Mouse (Mus musculus) testis, adult 2 months (tissue): ENCODE measurements around the gene Olfr1317.

Source experiments
- CTCF ChIP-seq: fragments of 200-500 bp; IDR thresholded peaks from 2 replicates; pipeline ENCODE4 v1.5.1; 2012; ENCODE audit warnings: low read depth, mild to moderate bottlenecking, inconsistent platforms, low read length, moderate library complexity; ENCODE audit not compliant: control insufficient read depth, insufficient read depth, insufficient replicate concordance
- POLR2A ChIP-seq: fragments of 200-500 bp; IDR thresholded peaks from 2 replicates; pipeline ENCODE4 v1.6.1; 2012; ENCODE audit warnings: low read depth, mild to moderate bottlenecking, inconsistent platforms, low read length, moderate library complexity; ENCODE audit not compliant: control insufficient read depth

DNA sequence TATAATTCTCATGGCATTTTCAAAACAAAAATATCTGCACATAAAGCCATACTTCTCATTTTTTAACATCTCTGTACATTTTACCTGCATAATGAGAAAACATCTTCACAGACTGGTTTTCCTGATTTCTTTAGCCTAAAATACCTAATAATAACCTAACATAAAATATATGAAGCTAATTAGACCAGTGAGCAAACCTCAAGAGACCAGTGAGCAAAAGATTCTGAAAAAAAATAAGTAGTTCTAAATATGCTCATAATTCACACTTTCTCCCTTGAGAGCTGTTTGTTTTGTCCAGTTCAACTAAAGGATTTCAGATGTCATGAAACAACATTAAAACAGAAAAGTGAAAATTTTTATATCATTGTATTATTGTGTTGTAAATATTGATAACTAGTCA is 43.4 kb upstream of the Olfr1317 start, which contains the start of gene Olfr1314:
- TF ChIP-seq POLR2A (no peak), CTCF (no peak)
